Mouse (Mus musculus) cerebellum, adult 2 months (tissue): Measurements from ENCODE around the gene 9930104L06Rik. TPM values are rescaled to one million over a fixed set of nuclear protein-coding genes. Genes with fewer than 3 reads are reported as not detected.
"Not testable (repeated sequence)": the region's sequence is repeated elsewhere in the genome, so short reads cannot be mapped to it uniquely, and the experiment has no call there.

Source experiments
- DNase-seq, 2 experiments: peaks; one replicate each; pipeline ENCODE4 v3.0.0; 2021
- H3K27ac ChIP-seq: fragments of 200-500 bp; 2 replicates; pipeline ENCODE4 v1.5.1; 2012; ENCODE audit warnings: low read length, control low read depth, inconsistent platforms; ENCODE audit not compliant: insufficient read depth
- H3K27me3 ChIP-seq: fragments of 200-500 bp; 2 replicates; pipeline ENCODE4 v1.6.1; 2012; ENCODE audit warnings: inconsistent platforms, mild to moderate bottlenecking, low read length, moderate library complexity; ENCODE audit not compliant: control insufficient read depth, insufficient read depth
- H3K4me1 ChIP-seq: fragments of 200-500 bp; 2 replicates; pipeline ENCODE4 v1.6.1; 2011; ENCODE audit warnings: low read length; ENCODE audit not compliant: control insufficient read depth, insufficient read depth
- H3K4me3 ChIP-seq: fragments of 200-500 bp; replicated peaks from 2 replicates; pipeline ENCODE3; 2011; ENCODE audit warnings: mild to moderate bottlenecking, low read depth, low read length, control low read depth; ENCODE audit not compliant: insufficient read depth
- CTCF ChIP-seq: fragments of 200-500 bp; IDR thresholded peaks from 2 replicates; pipeline ENCODE4 v1.5.1; 2011; ENCODE audit warnings: low read depth, mild to moderate bottlenecking, control low read depth, low read length, moderate library complexity, borderline replicate concordance; ENCODE audit not compliant: insufficient read depth
- POLR2A ChIP-seq: fragments of 200-500 bp; IDR thresholded peaks from 2 replicates; pipeline ENCODE4 v1.6.1; 2011; ENCODE audit warnings: low read length, control low read depth, borderline replicate concordance; ENCODE audit not compliant: insufficient read depth
- WGBS: fragments of 180-500 bp; shearing (Covaris S2); methylation state at CpG from one replicate; pipeline ENCODE4 v1.1.7; 2018; 5-methylcytosine and 5-hydroxymethylcytosine counted together
- polyA plus RNA-seq: library from polyadenylated mRNA; depleted of rRNA; stranded (reverse); fragments of >200 nt; gene quantifications from 2 replicates; pipeline ENCODE4 v1.2.3, GENCODE M21; 2012

9930104L06Rik gene
- polyA plus RNA-seq, 1 experiment: 24.0 TPM

- no peak for TF ChIP-seq POLR2A
- no peak for TF ChIP-seq CTCF
- no peaks in the 10 kb centered on the region for H3K27me3 ChIP-seq
- peaks cover 2% of the 10 kb centered on the region; the same call in 1 of the 2 replicates for H3K4me1 ChIP-seq
- H3K27ac ChIP-seq: no peak overlapping the region
- DNase-seq: no peak
- WGBS: 55% methylated on average over 5 of the region's 5 CpGs
- no peak overlapping the region for H3K4me3 ChIP-seq
Measured at GRCm38 (mm10) chr4:124899906-124900305, 36.9 kb upstream of the 9930104L06Rik start.

- no peak overlapping the region for H3K27ac ChIP-seq
- H3K4me3 ChIP-seq: no peak overlapping the region
- H3K4me1 ChIP-seq: peaks cover 2% of the 10 kb centered on the region; the same call in 1 of the 2 replicates
- H3K27me3 ChIP-seq: no peaks in the 10 kb centered on the region
- no peak for DNase-seq
- TF ChIP-seq CTCF (no peak), POLR2A (no peak)
- WGBS: 65% methylated on average over 4 of the region's 4 CpGs
Measured at GRCm38 (mm10) chr4:124905417-124905816, 31.4 kb upstream of the 9930104L06Rik start.

GRCm38 (mm10) chr4:124905971-124906822, 30.7 kb upstream of the 9930104L06Rik start:
- DNase-seq: no peak
- Histone ChIP-seq H3K27ac (no peak overlapping the region), H3K27me3 (no peaks in the 10 kb centered on the region), H3K4me3 (no peak overlapping the region), H3K4me1 (peaks cover 2% of the 10 kb centered on the region; the same call in 1 of the 2 replicates)
- WGBS: 10% methylated on average over 21 of the region's 21 CpGs
- TF ChIP-seq POLR2A: no peak
- TF ChIP-seq CTCF: no peak

GRCm38 (mm10) chr4:124928102-124928501, 8.7 kb upstream of the 9930104L06Rik start:
- 88% methylated on average over 5 of the region's 5 CpGs for WGBS
- TF ChIP-seq POLR2A (no peak), CTCF (no peak)
- Histone ChIP-seq H3K4me1 (no peaks in the 10 kb centered on the region), H3K27ac (no peak overlapping the region), H3K27me3 (no peaks in the 10 kb centered on the region), H3K4me3 (no peak overlapping the region)
- no peak for DNase-seq

GRCm38 (mm10) chr4:124939211-124939610, 2.4 kb downstream of the 9930104L06Rik start, which contains the start of gene Cdca8:
Cdca8 (minus strand) TSS chr4:124939311.
- 85% methylated on average over 4 of the region's 4 CpGs for WGBS
- H3K4me1 ChIP-seq, DNase-seq, H3K27ac ChIP-seq, H3K27me3 ChIP-seq, H3K4me3 ChIP-seq: not testable (repeated sequence)

GRCm38 (mm10) chr4:124943022-124943421, 6.2 kb downstream of the 9930104L06Rik start:
- no peak overlapping the region for H3K27ac ChIP-seq
- 5% methylated on average over 4 of the region's 4 CpGs for WGBS
- H3K4me3 ChIP-seq: no peak overlapping the region
- H3K4me1 ChIP-seq: no peaks in the 10 kb centered on the region; the same call in 1 of the 2 replicates
- peak; percentile 45 to 76 for DNase-seq
- no peak for TF ChIP-seq POLR2A
- peak; percentile 92 for TF ChIP-seq CTCF
- no peaks in the 10 kb centered on the region for H3K27me3 ChIP-seq

GRCm38 (mm10) chr4:124943781-124944180, 6.9 kb downstream of the 9930104L06Rik start:
- H3K4me3 ChIP-seq: no peak overlapping the region
- no peaks in the 10 kb centered on the region for H3K27me3 ChIP-seq
- DNase-seq: no peak
- H3K27ac ChIP-seq: no peak overlapping the region
- TF ChIP-seq CTCF: no peak
- no peak for TF ChIP-seq POLR2A
- WGBS: 84% methylated on average over 5 of the region's 5 CpGs
- no peaks in the 10 kb centered on the region; the same call in 1 of the 2 replicates for H3K4me1 ChIP-seq

- Histone ChIP-seq H3K4me1 (no peaks in the 10 kb centered on the region; the same call in 1 of the 2 replicates), H3K4me3 (no peak overlapping the region), H3K27me3 (no peaks in the 10 kb centered on the region), H3K27ac (no peak overlapping the region)
- TF ChIP-seq CTCF: no peak
- TF ChIP-seq POLR2A: no peak
- WGBS: 51% methylated on average over 2 of the region's 2 CpGs
- DNase-seq: no peak
Measured at GRCm38 (mm10) chr4:124944961-124945360, 8.1 kb downstream of the 9930104L06Rik start.
